Mouse (Mus musculus) heart, adult 10 weeks (tissue): ENCODE data around the gene Gm960. TPM values are rescaled to one million over a fixed set of nuclear protein-coding genes. Genes with fewer than 3 reads are reported as not detected.

Source experiments
- polyA plus RNA-seq: library from polyadenylated mRNA; stranded (reverse); fragments of 350-450 nt; fragmentation: Illumina TruSeq; extraction: RNeasy Lipid Tissue Mini Kit (QIAGEN cat#74804); gene quantifications from one replicate; pipeline ENCODE4 v1.2.3, GENCODE M21; 2014; ENCODE audit warnings: low read depth, low replicate concordance

Gene Gm960
- not detected for polyA plus RNA-seq

GRCm38 (mm10) chr19:4698205-4698677, at the start of gene Gm960:
Gene Gm960 (minus strand): TSS chr19:4698668.

DNA sequence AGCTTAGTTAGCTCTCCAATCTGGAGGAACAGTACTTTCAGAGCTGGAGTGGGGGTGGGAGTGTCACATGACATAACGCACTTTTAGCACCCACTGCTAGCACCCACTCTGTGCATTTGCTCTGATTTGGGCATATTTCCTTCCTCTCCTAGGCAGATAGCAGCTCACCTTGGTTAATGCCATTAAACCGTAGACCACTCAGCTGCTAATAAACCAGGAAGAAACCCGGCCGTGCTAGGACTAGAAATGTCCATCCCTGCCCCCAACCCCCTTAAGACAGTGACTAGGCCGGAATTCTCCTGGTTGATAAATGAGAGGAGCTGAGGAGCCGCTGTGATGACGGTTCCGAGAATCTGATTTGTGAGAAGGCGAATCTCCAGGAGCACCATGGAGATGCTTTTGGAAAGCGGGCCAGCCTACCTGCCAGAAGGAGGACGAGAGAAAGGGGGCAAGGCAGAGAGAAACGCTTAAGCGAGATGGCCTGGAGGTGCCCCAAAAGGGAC, 12.7 kb upstream of the Gm960 start, which contains the start of gene Sptbn2:
Gene Sptbn2 (plus strand): TSS at position 70 of the 503 bp plus-strand sequence.

DNA sequence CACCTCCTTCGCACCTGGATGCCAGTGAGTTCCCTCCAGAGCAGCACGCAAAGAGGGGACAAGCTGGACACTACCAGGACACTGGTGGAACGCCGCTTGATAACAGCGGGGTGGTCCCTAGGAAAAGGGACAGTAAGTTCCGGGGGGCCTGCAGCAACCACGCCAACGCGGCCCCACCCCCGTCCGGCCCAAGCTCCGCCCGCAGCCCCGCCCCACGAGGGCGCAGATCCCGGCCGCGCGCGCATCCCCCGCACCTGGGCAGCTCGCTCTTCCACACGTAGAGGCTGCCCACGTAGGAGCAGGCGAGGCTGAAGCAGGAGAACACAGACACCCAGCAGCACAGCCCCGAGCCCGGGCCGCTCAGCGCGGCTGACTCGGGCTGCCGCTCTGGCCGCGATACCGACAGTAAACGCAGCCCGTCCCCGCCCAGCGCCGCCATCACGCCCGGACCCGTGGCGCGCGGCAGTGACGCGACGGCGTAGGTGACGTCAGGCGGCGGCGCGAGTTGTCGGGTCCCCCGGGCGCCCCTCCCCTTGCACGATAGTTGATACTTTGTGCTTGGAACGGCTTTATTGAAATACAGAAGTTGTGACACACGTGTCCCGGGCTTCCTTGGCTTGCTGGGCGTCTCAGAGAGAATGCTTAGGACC, 73.2 kb downstream of the Gm960 start, which contains the start of gene Rce1:
Gene Rce1 (minus strand): TSS at position 463 of the 650 bp plus-strand sequence.

DNA sequence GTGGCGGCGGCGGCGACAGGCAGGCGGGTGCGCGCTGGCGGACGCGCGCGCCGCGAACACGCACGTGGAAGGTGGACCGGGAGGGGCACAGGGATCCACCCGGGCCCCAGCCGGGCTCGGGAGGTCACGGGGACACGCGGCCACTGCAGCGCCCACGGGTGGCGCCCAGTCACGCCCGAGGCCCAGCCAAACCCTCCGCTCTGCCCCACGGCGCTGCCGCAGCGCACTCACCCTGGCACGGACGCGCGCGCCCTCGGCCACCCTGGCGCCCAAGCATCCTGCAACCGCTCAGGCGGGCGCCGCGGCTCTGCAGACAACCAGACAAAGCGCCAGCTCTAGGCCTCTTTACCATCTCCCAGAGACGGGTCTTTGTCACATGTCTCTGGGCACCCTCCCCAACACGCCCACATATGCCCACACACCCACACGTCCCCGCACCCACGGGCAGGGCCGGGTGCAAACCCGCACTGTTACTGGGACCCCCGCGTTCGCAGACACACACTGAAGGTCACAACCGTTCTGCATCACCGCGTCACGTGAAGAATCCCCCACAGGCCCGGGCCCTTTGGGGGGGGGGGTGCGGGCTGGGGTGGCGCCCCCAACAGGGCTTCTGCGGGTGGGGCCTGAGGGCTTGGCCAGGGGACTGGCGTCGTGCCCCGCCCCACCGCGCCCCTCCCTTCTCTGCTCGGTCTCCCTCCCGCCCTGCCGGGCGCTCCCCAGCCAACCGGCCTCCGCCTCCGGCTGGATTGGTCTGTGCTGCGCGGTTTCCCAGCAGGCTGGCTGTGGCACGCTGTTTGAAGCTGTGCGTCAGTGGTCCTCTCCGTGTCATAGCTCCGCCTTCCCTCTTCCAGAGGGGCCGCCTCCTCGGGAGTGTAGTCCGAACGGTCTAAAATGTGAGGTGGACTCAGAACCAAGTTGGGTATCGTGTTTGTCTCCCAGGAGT, 83.0 kb downstream of the Gm960 start, which contains the start of gene Lrfn4:
Gene Lrfn4 (minus strand): TSS at position 517 of the 943 bp plus-strand sequence.

Other genes starting within 250 kb of the Gm960 start
- gene Syt12, start 221.2 kb downstream of the Gm960 start, polyA plus RNA-seq = 2.4 TPM
- gene 2010003K11Rik, start 200.1 kb downstream of the Gm960 start, polyA plus RNA-seq = 0.68 TPM
- 28.5 TPM for gene Pcx, start 188.2 kb downstream of the Gm960 start, polyA plus RNA-seq
- 6.7 TPM for gene Lrfn4, start 83.0 kb downstream of the Gm960 start, polyA plus RNA-seq
- gene Rce1, start 73.0 kb downstream of the Gm960 start, polyA plus RNA-seq = 14.2 TPM
- 0.24 TPM for gene Sptbn2, start 12.5 kb upstream of the Gm960 start, polyA plus RNA-seq
- 9.1 TPM for gene Rbm4b, start 57.8 kb upstream of the Gm960 start, polyA plus RNA-seq
- 22.9 TPM for gene Rbm4, start 95.2 kb upstream of the Gm960 start, polyA plus RNA-seq
- 9.5 TPM for gene Gm21992, start 112.9 kb upstream of the Gm960 start, polyA plus RNA-seq
- 11.5 TPM for gene Rbm14, start 113.0 kb upstream of the Gm960 start, polyA plus RNA-seq
- gene Ccs, start 140.7 kb upstream of the Gm960 start, polyA plus RNA-seq = 33.2 TPM
- gene Ccdc87, start 140.7 kb upstream of the Gm960 start, polyA plus RNA-seq = not detected
- gene Ctsf, start 156.5 kb upstream of the Gm960 start, polyA plus RNA-seq = 63.9 TPM
- 0.71 TPM for gene Actn3, start 179.2 kb upstream of the Gm960 start, polyA plus RNA-seq
- 4.5 TPM for gene Zdhhc24, start 180.0 kb upstream of the Gm960 start, polyA plus RNA-seq
- 2.6 TPM for gene Bbs1, start 208.0 kb upstream of the Gm960 start, polyA plus RNA-seq
- 24.4 TPM for gene Dpp3, start 229.6 kb upstream of the Gm960 start, polyA plus RNA-seq
- 2.7 TPM for gene Peli3, start 244.5 kb upstream of the Gm960 start, polyA plus RNA-seq